Mouse (Mus musculus) megakaryocyte, embryonic 14.5 days (primary cell): ENCODE measurements at regions not wholly inside any gene's neighbourhood (a gene's known extent, or its start where the extent isn't known, plus 50 kb on each side); places are given as distances from the start of the nearest gene placed in this dataset.

Experiments
- FLI1 ChIP-seq: IDR thresholded peaks from 2 replicates; pipeline ENCODE4 v1.6.1; 2012; ENCODE audit warnings: low read length, inconsistent platforms, mixed read lengths
- GATA1 ChIP-seq: IDR thresholded peaks from 3 replicates; pipeline ENCODE4 v1.6.1; 2012; ENCODE audit warnings: mixed read lengths, low read length, inconsistent platforms, borderline replicate concordance

DNA sequence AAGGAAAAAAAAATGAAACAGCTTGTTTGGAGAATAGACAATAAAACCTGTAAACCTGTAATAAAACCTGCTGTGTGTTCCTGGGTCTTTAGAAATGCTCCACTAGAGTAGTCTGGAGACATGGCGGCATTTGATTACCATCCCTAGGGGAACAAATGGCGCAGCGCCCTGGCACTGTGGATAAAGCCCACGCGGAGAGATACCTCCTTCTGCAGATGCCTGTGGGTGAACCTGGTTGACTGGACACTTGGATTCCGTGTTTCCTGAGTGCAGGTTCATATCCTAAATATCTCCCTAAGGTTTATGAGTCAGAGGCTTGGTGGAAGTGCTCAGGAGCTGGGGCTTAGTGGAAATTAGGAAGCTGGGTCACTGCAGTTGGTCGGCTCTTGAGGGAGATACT is 158.1 kb downstream of the Gm11011 start:
- TF ChIP-seq GATA1 (no peak), FLI1 (no peak)
